Mouse (Mus musculus): Measurements from ENCODE around the gene Mtmr3. TPM values are rescaled to one million over a fixed set of nuclear protein-coding genes. Genes with fewer than 3 reads are reported as not detected.

The Mtmr3 gene
- 49.8 and 53.9 TPM in 2 replicates for total RNA-seq (2021)
- long read RNA-seq, experiment 1, full-length matches to known transcripts: 9 of 30 reads
- long read RNA-seq, experiment 1, partial matches to known transcripts: 8 of 30 reads
- long read RNA-seq, experiment 1, other reads (novel, unspliced or antisense): 13 of 30 reads
- long read RNA-seq, experiment 2, full-length matches to known transcripts: 6 of 24 reads
- long read RNA-seq, experiment 2, partial matches to known transcripts: 9 of 24 reads
- long read RNA-seq, experiment 2, other reads (novel, unspliced or antisense): 9 of 24 reads

DNA sequence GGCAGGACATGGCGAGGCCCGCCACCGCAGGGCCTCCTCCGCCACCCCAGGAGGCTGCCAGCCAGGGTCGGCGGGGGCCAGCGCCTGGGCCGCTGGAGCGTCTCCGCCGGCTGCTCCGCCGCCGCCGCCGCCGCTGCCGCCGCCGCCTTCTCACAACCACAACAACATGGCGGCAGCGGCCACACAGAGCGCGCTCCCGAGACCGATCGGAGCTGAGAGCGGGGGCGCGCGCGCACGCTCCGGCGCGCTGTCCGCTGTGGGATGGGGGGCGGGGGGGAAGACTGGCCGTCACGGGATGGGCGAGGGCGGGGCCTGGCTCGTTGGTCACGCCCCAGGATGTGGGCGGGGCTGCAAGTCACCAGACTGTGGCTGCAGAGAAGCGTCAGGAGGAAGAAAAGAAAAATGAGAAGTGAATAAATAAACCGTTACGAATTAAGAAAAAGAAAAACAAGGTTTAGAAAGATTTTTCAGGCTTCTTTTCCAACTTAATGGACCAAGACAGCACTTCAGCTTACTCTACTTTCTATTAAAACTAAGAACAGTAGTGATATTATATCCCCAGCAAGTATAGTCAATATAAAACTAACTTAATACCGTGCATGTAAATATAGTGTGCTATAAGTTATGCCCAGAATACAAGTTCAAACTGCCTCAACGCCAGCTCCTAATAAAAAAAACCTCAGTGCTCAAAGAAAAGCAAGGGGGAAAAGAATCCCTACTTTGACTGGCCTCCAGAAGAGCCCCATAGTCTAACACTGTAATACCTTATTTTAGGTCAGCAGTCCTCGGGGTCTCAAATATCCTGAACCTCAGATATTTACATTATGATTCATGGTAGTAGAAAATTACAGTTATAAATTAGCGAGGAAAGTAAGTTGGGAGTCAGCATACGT is at the start of gene Mtmr3:
TSS of gene Mtmr3 (minus strand) at position 256 of the 893 bp plus-strand sequence.
- peak; percentile 98 for DNase-seq

DNA sequence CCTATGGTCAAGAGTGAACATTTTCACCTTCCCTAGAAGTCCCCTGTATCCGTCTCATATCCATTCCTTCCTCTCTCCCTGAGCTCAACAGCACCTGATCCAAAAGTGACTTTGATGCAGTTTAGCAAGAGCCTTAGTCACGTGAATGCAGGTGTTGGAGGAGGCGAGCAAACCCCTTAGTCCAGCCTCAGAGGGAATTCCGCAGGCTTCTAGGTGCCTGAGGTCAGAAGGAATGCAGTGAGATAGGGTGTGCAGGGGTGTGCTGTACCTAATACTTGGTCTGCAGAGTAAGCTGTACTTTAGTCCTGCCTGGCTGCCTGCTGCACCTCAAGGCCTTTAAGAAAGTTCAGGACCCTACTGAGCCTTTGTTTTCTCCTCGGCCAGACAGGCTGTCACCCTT is 49.1 kb upstream of the Mtmr3 start:
- DNase-seq: no peak

DNA sequence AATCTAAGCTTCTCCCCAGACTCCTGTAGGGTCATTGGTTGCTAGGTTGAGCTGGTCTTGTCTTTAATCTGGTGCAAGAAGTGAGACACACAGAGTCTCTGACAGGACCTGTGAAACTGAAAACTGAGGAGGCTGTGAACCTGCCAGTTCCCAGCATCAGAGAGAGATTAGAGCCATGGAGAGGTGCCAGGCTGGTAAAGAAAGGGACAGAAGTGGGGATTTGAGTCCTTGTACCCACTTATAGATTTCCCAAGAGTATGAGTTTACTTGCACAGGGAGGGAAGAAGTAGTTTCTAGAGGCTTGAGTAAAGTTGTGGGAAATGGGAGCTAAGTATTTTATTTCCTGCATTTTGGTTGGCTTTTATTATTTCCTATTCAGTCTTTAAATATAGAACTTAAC is 46.5 kb upstream of the Mtmr3 start:
- no peak for DNase-seq

DNA sequence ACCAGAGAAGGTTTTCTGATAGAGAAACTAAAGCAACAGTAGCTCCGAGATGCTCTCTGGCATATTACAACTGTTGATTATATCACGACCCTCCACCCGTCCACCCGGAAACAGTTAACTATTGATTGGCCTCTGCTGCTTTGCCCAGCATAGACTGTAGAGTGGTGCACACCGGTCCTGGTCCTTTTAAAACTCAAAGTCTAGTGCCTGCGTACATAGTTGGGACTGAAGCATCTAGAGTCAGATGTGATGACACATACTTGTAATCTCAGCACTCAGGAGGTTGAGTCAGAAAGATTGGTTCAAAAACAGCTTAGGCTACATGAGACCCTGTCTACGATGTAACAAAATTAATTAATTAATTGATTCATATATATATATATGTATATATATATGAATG is 43.6 kb upstream of the Mtmr3 start:
- no peak for DNase-seq

DNA sequence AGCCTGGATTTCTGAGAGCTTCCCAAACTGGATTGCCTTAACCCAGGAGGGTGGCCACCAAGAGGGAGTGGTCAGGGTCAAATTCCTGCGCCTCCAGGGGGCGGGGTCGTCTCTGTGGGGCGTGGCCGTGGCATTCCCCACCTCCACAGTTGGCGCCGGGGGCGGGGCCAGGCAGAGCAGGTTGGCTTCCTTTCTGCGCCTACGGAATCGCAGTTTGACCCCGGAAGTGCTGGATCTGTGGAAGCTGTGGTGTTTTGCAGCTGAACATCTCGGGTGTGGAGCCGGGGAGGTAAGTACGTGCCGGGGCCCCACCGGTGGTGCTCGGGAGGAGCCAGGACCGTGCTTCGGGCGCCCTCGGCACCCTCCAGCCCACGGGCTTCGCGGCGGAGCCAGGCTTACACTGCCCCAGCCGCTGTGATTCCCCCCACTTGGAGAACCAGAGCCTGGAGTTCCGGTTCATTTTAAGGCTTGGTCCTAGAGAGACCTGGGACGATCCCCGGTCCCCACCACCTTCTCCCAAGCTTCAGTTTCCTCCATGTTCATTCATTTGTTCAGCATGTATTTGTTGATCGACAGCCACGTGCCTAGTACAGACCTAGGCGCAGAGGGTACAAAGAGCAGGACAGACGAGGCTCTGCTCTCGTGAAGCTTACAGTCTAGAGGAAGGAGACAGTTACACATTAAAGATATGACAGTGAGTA is 43.0 kb upstream of the Mtmr3 start, which contains the start of gene Ascc2:
TSS of gene Ascc2 (plus strand) at position 214 of the 701 bp plus-strand sequence.
- DNase-seq: peak; percentile 99

DNA sequence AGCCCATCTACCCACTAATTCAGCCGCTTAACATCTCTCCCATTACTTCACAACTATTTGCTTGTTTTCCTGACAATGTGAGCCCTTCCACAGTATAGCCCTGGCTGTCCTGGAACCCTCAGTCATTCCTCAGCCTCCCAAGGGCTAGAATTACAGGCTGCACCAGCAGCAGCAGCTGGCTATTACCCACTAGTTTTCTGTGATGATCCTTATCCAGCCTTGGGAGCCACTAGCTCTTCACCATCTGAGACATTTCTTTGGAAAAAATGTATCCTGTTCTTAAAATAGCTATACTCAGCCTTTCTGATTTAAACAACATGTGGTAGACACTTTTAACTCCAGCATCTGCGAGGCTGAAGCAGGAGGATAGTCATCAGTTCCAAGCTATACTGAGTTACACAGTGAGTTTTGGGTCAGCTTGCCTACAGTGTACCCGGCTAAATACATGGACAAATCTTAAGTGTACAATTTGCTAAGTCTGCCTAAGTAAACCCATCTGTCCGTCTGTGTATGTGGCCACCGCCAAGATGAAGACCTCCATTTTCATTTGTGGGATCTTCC is 42.2 kb upstream of the Mtmr3 start:
- DNase-seq: no peak

DNA sequence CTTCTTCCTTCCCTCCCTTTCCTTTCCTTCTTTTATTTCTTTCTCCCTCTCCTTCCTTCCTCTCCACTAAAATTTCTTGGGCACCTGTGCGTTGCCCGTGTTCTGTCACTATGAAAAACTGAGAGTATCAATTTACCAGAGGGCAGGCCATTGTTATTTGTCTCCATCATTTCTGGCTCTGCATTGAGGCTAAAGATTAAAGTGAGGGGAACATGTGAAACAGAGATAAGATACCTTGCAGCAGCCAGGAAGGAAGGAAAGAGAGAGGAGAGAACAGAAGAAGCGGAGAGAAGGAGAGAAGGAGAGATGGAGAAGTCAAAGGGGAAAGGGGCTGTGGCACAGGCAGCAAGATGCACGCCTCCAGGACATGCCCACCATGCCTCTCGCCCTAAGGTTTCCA is 39.7 kb upstream of the Mtmr3 start:
- no peak for DNase-seq

DNA sequence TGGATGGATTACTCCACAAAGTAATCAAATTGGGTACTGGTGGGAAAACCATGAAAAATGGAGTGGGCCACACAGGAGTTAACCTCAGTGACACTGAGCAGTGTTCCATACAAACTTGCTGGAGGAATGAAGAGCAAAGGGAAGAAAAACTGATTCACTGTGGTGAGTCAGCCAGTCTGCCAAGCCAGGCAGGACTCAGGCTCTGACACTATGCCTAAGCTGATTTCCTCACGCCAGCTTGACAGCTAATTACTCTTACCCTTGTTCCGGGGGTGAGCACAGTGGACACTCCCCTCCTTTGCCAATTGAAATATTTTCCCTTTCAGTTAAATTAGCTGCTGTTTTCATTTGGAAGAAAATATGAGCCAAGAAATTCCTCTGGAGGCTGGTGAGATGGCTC is 38.8 kb upstream of the Mtmr3 start:
- DNase-seq: peak; percentile 62

DNA sequence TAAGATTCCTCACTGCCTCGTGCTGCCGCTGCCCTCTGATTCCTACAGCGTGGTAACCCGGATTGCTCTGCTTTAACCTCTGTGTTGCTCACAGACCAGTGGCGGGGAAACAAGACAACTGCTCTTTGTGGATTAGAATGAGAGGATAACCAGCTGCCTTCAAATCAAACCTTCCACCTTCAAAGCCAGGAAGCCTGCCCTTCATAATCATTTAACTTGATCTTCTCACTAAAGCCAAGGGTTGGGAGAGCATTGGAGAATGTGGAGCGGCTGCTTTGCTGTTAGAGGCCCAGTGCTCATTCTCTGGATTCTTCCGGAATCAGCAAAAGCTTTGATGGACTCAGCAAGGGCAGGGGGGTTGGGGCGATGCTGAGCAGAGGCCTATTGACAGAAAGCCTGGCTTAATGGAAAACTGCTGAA is 35.2 kb upstream of the Mtmr3 start:
- DNase-seq: no peak

DNA sequence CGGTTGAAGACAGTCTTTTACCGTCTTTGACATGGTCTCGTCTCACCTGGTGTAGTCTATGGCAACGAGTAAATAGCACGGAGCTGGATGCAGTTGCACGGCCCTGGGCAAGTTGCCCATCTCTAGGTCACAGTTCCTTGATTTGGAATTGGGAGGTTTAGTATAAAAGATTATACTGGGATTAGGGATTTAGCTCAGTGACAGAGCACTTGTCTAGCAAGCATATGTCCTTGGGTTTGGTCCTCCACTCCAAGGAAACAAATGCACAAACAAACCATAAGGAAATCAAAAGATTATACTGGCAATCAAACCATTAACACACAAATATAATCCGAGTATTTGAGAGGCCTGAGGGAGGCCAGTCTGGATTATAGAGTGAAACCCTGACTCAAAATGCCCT is 33.0 kb upstream of the Mtmr3 start:
- no peak for DNase-seq

DNA sequence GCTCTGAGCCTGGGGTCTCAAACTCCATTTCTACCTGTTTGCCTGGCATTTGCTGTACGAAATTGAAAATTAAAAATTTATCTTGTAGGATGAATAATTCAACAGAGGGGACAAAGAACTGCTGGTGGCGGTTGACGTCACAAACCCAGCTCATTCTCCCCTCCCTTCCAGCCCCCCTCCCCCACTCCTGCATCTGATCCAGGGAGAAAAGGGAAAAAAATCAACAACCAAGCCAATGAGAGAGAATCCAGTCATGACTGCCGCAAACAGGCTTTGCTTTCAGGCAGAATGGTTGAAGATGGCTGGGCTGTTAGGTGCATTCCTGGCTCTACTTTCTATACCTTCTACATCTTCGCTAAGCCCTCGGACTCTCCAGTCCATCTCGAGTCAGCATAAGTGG is 31.3 kb upstream of the Mtmr3 start:
- no peak for DNase-seq

DNA sequence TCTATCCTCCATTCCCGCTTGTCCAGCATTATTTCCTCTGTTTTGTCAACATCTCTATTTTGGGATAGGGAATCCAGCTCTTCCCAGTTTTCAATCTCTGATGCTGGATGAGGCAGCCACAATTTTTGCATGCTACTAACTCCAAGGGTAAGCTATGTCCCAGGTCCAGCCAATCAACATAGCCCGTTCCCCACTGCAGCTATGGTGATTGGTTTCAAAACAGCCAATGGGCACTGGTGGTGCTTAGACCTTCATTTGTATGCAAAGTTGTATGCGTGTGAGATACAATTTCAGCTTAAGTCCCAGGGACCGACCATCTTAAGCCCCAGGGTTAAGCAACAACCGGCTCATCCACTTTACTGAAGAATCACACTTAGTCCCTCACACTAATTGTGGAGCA is 28.3 kb upstream of the Mtmr3 start:
- no peak for DNase-seq

DNA sequence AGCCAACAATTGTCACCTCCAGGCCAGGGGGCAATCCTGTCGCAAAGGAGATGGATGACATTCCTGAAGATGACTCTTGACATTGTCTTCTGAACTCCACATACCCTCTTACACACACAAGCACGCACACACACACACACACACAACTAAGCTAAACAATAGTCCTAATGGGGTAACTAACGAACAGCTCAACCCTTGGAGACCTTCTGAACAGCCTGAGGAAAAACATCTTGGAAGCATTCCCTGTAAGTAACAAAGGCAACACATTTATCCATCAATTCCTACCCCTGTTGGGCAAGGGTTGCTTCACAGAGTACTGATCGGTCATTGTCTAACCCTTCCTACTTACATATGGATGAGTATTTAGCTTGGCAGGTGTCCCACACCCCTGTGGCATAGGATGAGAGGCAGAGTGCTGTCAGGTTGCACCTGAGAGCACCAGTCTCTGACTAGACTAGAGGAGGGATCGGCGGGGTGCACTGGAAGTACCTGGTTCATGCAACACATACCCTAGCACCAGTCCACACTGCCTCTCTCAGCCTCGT is 27.9 kb upstream of the Mtmr3 start:
- no peak for DNase-seq

DNA sequence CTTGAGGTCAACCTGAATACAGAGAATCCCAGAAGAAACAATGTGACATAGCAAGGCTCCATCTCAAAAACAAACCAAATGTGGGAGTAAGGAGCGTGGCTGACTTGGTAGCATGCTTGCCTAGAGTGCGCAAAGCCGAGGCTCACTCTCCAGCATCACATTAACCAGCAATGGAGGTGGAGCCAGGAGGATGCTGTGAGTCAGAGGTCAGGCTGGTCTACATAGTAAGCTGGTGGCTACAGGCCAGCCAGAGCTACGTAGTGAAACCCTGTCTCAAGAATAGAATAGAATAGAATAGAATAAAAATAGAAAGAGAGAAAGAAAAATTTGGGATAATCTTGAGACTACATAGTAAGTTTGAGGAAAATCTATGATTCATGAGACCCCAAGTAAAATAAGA is 27.2 kb upstream of the Mtmr3 start:
- peak; percentile 60 for DNase-seq

DNA sequence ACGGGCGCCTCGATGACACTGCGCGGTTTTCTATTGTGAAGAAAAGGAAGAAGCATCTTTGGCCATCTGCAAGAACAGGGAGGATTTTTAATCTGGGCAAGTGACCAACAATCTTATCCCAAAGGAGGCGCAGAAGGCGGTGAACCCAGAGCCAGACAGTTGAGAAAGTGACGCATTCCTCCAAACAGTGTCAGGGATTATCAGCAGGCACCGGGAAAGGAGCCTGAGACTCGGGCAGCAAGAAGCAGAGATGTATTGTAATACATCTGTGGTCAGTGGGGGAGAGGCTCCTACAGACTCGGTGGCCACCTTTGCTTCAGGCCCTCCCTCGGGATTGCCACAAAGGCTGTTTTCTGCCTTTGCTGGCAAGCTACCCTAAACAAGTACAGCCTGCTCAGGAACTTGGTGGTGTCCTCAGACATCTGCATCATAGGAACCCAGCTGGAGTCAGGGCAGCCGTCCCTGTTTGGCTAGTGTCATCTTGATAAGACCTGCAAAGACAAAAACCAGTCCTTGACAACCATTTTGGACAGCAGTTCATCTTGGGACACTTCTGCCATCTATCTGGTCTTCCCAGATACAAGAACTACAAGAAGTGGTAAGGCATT is 25.9 kb upstream of the Mtmr3 start:
- DNase-seq: no peak

DNA sequence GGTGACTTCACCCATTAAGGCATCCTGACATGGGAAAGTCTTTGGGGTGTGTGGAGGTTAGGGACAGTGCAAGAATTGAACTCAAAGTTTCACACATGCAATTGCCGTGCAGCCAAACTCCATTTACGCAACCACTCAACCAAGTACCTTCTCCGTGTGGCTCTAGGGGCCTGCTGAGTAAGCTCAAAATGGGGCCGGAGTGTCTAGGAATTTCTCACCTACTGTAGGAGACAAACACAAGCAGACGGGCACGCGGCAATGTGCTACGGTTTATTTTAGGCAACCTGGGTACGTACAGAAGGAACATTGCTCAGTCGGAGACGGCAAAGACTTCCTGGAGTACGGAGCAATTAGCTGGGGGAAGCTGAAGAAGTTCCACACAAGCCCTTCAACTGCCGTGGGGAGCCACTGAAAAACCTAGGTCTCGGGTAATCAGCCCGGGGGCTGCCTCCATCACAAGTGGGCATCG is 25.4 kb upstream of the Mtmr3 start, which contains the start of gene Gm11032:
TSS of gene Gm11032 (plus strand) at position 51 of the 469 bp plus-strand sequence.
- DNase-seq: no peak

DNA sequence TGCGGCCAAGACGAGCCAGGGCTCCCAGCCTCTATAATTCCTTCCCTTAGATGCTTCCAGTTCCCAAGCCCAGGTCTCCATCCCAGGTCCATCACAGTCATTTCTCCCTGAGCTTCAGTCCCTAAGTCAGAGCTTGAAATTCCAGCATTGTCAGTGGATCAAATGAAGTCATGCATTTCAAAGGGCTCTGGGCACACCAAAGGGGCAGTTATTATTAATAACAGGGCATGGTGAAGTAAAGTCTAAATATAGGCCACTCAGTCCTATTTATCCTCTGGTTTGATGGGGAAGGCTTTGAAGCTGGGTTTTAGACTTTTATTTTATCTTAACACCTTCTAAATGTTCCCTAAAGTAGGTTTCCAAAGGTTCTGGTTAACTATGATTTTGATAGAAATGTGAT is 17.2 kb upstream of the Mtmr3 start:
- DNase-seq: no peak

DNA sequence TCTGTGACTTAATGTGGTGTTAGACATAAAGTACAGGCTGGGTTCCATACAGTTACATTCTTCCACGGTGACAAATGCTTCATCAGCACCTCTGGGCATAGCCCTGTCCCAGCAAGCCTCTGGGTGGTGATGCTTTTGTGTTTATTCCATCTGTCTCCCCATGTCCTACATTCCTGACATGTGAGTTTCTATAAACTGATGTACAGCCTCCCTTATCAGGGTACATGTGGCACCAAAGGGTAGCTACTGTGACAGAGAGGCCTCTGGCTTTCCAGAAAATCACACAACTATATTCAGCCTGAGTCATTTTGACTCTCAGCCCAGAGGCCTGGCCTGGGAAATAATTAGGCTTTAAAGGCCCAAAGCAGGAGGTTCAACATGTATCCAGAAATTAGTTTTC is 11.9 kb upstream of the Mtmr3 start:
- DNase-seq: no peak

DNA sequence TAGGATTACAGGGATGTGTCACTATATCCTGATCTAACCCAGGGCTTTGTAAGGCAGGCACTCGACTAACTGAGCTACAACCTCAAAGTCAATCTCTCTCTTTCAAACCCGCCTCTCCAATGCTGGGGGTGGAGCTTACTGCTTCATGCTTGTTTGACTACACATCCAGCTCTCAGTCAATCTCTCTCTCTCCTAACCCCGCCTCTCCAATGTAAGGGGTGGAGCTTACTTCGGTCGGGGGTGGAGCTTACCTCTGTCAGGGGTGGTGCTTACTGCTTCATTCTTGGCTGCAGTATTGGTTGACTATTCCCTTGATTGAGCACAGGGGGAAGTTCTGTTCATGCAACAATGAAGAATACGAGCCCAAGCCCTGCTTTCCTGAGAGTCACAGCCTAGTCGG is 10.8 kb upstream of the Mtmr3 start:
- peak; percentile 42 for DNase-seq

DNA sequence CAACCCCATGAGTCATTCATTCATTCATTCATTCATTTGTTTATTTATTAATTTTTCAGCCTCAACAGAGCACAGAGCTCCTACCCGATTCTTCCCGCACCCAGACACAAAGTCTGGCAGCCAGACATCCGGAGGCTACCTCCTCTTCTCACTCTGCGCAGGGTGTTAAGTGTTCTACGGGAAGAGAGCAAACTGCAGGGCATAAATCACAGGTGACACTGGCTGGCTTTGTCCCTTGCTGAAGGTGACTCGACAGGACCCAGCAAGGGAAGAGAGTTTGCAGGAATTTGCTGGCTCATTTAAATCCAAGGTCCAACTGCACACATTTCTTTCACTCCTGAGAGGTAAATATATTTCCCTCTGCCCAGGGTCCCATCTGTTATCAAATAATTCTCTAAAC is 9.8 kb upstream of the Mtmr3 start:
- DNase-seq: no peak

DNA sequence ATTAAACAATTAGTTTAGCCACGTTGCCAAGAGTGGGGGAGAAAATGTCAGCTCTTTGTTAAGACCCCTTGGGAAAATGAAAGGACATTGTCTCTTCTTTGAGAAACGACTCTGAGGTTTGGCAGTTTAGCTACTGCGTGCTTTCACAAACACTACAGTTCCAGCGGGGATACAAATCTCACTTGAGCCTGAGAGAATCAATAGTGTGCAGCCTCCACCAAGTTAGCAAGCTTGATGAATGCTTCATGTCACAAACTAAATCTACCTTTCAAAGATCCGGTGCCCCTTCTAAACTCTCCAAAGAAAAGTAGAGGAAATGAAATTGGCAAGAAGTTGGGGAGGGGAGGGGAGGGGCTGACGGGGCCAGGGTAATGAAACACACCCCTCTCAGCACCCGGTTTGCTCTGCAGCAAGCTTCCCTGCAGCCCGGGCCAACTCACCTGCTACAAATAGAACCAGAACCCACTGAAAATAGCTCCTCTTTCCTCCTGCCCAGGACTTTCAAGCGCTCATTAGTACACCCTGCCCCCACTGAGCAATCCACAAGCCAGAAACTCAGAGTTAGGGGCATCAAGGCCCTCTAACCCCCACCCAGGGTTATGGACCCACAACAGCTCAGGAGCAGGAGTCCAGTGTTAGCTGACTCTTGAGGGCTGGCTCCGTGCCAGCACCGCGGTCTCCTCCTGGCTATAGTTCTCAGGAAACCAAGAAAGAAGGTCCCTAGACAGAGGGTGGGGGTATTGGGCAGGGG is 8.2 kb upstream of the Mtmr3 start:
- peak; percentile 58 for DNase-seq

All from adrenal gland, postnatal 14 days (tissue).